ENCODE assay signal across 21 mouse cellular contexts in the genomic region with DNA sequence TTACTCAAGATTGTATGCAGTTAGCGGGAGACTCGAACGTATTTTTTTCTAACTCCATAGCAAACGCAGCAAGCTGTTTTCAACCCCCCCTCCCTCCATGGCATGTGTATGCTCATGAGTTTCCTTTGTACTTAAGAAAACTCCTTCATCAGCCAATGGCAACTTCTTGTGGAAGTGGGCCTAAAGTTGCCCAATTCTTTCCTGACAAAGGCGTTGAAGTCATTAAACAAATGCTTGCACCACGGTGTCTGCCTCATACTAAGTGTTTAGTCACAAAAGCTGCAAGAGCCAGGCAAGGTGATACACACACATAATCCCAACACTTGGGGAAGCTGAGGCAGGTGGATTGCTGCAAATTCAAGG. TPM values are rescaled to one million over a fixed set of nuclear protein-coding genes. Genes with fewer than 3 reads are reported as not detected.
DNase-seq lines count a peak whose midpoint lies in the region; ATAC-seq and TF ChIP-seq lines count a peak whose summit lies in the region.
"Had no signal": no experiment of that assay in that cellular context is flagged by ENCODE, and none has a peak within 500 bp of the region (broad histone marks: within the 10 kb centered on the region; RNA-seq: fewer than 3 reads in every experiment).

No protein-coding gene starts in this region.

- no peak overlapping the region for H3K9ac ChIP-seq in lung, postnatal 0 days (replicated peaks; ENCODE audit: low read depth)
- peak overlapping the region; percentile 10; the same call in 1 of the 2 replicates for H3K9ac ChIP-seq in embryonic facial prominence, embryonic 14.5 days (ENCODE audit: low read depth, low read length)
- H3K9ac ChIP-seq in limb, embryonic 15.5 days, result no peak overlapping the region
- no peak overlapping the region for H3K9ac ChIP-seq in kidney, embryonic 14.5 days (ENCODE audit: low read depth, low read length)
- H3K9ac ChIP-seq: limb, embryonic 12.5 days; liver, embryonic 15.5 days had no signal

- H3K36me3 ChIP-seq in lung, postnatal 0 days (ENCODE audit: insufficient read depth, low read length), result no peaks in the 10 kb centered on the region
- 0 out of 2 replicates have a peak, but pooled peaks cover 2% of the 10 kb centered on the region for H3K36me3 ChIP-seq in embryonic facial prominence, embryonic 14.5 days (ENCODE audit: control insufficient read depth, insufficient read depth, low read length)
- H3K36me3 ChIP-seq in limb, embryonic 15.5 days, result 0 out of 2 replicates have a peak, but pooled peaks cover 5% of the 10 kb centered on the region
- peaks cover 8% of the 10 kb centered on the region for H3K36me3 ChIP-seq in kidney, embryonic 14.5 days (ENCODE audit: control insufficient read depth, insufficient read depth, low read length)

- H3K27me3 ChIP-seq in lung, postnatal 0 days (replicated peaks; ENCODE audit: insufficient read depth, low read length), result no peaks in the 10 kb centered on the region
- no peaks in the 10 kb centered on the region for H3K27me3 ChIP-seq in embryonic facial prominence, embryonic 14.5 days (replicated peaks; ENCODE audit: control insufficient read depth, insufficient read depth, low read length)
- H3K27me3 ChIP-seq in limb, embryonic 15.5 days, result no peaks in the 10 kb centered on the region
- H3K27me3 ChIP-seq in kidney, embryonic 14.5 days (ENCODE audit: control insufficient read depth, insufficient read depth, low read length), result no peaks in the 10 kb centered on the region
- H3K27me3 ChIP-seq: limb, embryonic 12.5 days; neural tube, embryonic 12.5 days had no signal

- no peak overlapping the region for H3K27ac ChIP-seq in lung, postnatal 0 days (ENCODE audit: low read length)
- H3K27ac ChIP-seq in embryonic facial prominence, embryonic 14.5 days (replicated peaks; ENCODE audit: low read depth, low read length), result peak overlapping the region; percentile 86
- peak overlapping the region; percentile 82 for H3K27ac ChIP-seq in limb, embryonic 15.5 days
- H3K27ac ChIP-seq in kidney, embryonic 14.5 days (ENCODE audit: low read depth, low read length), result no peak overlapping the region
- H3K27ac ChIP-seq: limb, embryonic 12.5 days; liver, embryonic 15.5 days; neural tube, embryonic 12.5 days had no signal

- H3K9me3 ChIP-seq in lung, postnatal 0 days (ENCODE audit: low read length), result no peaks in the 10 kb centered on the region
- H3K9me3 ChIP-seq in embryonic facial prominence, embryonic 14.5 days (ENCODE audit: control insufficient read depth, low read length), result no peaks in the 10 kb centered on the region
- H3K9me3 ChIP-seq in limb, embryonic 15.5 days, result no peaks in the 10 kb centered on the region
- H3K9me3 ChIP-seq in kidney, embryonic 14.5 days (ENCODE audit: control insufficient read depth, low read length), result no peaks in the 10 kb centered on the region
- H3K9me3 ChIP-seq: limb, embryonic 12.5 days; liver, embryonic 15.5 days; neural tube, embryonic 12.5 days had no signal

- no peak overlapping the region for H3K4me2 ChIP-seq in lung, postnatal 0 days (replicated peaks; ENCODE audit: low read depth, low read length)
- peak overlapping the region; percentile 56 for H3K4me2 ChIP-seq in embryonic facial prominence, embryonic 14.5 days (ENCODE audit: low read depth, low read length)
- no peak overlapping the region for H3K4me2 ChIP-seq in limb, embryonic 15.5 days
- H3K4me2 ChIP-seq in kidney, embryonic 14.5 days (replicated peaks; ENCODE audit: low read depth, low read length), result no peak overlapping the region
- H3K4me2 ChIP-seq: liver, embryonic 15.5 days had no signal

- H3K4me3 ChIP-seq in lung, postnatal 0 days (ENCODE audit: low read depth, low read length), result no peak overlapping the region
- no peak overlapping the region for H3K4me3 ChIP-seq in embryonic facial prominence, embryonic 14.5 days (ENCODE audit: low read depth, low read length)
- no peak overlapping the region for H3K4me3 ChIP-seq in limb, embryonic 15.5 days
- no peak overlapping the region for H3K4me3 ChIP-seq in kidney, embryonic 14.5 days (ENCODE audit: low read length)
- H3K4me3 ChIP-seq: layer of hippocampus, adult 2 months; liver, embryonic 15.5 days; neural tube, embryonic 12.5 days had no signal

- ATAC-seq in lung, postnatal 0 days, result peak; percentile 15
- no peak for ATAC-seq in embryonic facial prominence, embryonic 14.5 days (ENCODE audit: low read depth)
- no peak for ATAC-seq in limb, embryonic 15.5 days (ENCODE audit: insufficient number of reproducible peaks, low FRiP score, low TSS enrichment, low read depth)
- ATAC-seq in kidney, embryonic 14.5 days (ENCODE audit: low FRiP score, low TSS enrichment), result no peak
- ATAC-seq: inflammation-experienced regulatory T-cells, adult 6 months had no signal

- no peak for TF ChIP-seq CTCF in lung, postnatal 0 days (IDR thresholded peaks at IDR 0.05)

- 46% methylated on average over 6 of the region's 6 CpGs for WGBS in lung, postnatal 0 days
- WGBS in embryonic facial prominence, embryonic 14.5 days, result 49% methylated on average over 6 of the region's 6 CpGs
- 66% methylated on average over 6 of the region's 6 CpGs for WGBS in limb, embryonic 15.5 days
- 86% methylated on average over 6 of the region's 6 CpGs for WGBS in kidney, embryonic 14.5 days

- TF ChIP-seq EP300 in lung, postnatal 0 days (IDR thresholded peaks at IDR 0.05), result no peak

- DNase-seq in lung, postnatal 0 days (ENCODE audit: low spot score), result peak; percentile 71
- DNase-seq in lung, postnatal 25 days (ENCODE audit: low spot score), result no peak
- DNase-seq in embryonic facial prominence, embryonic 14.5 days (ENCODE audit: low spot score), result no peak
- no peak for DNase-seq in spleen, adult 12 weeks (ENCODE audit: low spot score)
- DNase-seq in gastrocnemius, postnatal 10 days, result no peak
- DNase-seq: adrenal gland, adult 2 months; cerebellum, postnatal 14 days; forebrain, postnatal 0 days; heart, adult 11 months; heart, postnatal 4 days; kidney, postnatal 10 days; right cerebral cortex, postnatal 14 days; thymus, adult 2 months had no signal

- H3K4me1 ChIP-seq in lung, postnatal 0 days (ENCODE audit: insufficient read depth, low read depth, low read length), result peaks cover 8% of the 10 kb centered on the region
- peaks cover 16% of the 10 kb centered on the region; the same call in 1 of the 2 replicates for H3K4me1 ChIP-seq in embryonic facial prominence, embryonic 14.5 days (ENCODE audit: control insufficient read depth, insufficient read depth, low read length)
- peaks cover 35% of the 10 kb centered on the region for H3K4me1 ChIP-seq in limb, embryonic 15.5 days
- H3K4me1 ChIP-seq in kidney, embryonic 14.5 days (ENCODE audit: control insufficient read depth, insufficient read depth, low read length), result peaks cover 5% of the 10 kb centered on the region; the same call in 1 of the 2 replicates

RNA-seq across cellular contexts. Expression of gene BC030867, which starts 2.4 kb away (rescaled TPM):
- polyA plus RNA-seq in lung, postnatal 0 days (2015; fragmentation: Nextera tagmentation; extraction: Ambion mirVana), result 0.88 and 1.3 TPM in 2 replicates
- polyA plus RNA-seq in embryonic facial prominence, embryonic 14.5 days (2014; fragmentation: Nextera tagmentation; extraction: Ambion mirVana), result 11.7 and 12.6 TPM in 2 replicates
- 13.0 and 13.8 TPM in 2 replicates for polyA plus RNA-seq in limb, embryonic 15.5 days (2015; fragmentation: Nextera tagmentation; extraction: Ambion mirVana)
- total RNA-seq in gastrocnemius, postnatal 10 days (2021), result 1 to 10 TPM in 1 of 2 experiments, under 1 TPM in 1; 0.99 to 1.2 TPM
- 18.2 and 22.9 TPM in 2 replicates for polyA plus RNA-seq in kidney, embryonic 14.5 days (2014; fragmentation: Nextera tagmentation; extraction: Ambion mirVana)
- total RNA-seq: gastrocnemius, adult 18-20 months had no signal

RNA-seq across cellular contexts. Expression of gene Hdac5, which starts 16.3 kb away (rescaled TPM):
- polyA plus RNA-seq in lung, postnatal 0 days (2015; fragmentation: Nextera tagmentation; extraction: Ambion mirVana), result 65.6 and 79.0 TPM in 2 replicates
- polyA plus RNA-seq in embryonic facial prominence, embryonic 14.5 days (2014; fragmentation: Nextera tagmentation; extraction: Ambion mirVana), result 44.0 and 47.2 TPM in 2 replicates
- polyA plus RNA-seq in limb, embryonic 15.5 days (2015; fragmentation: Nextera tagmentation; extraction: Ambion mirVana), result 94.1 and 96.7 TPM in 2 replicates
- total RNA-seq in gastrocnemius, postnatal 10 days (2021), result 10 to 100 TPM; 68.5 to 86.9 TPM
- polyA plus RNA-seq in kidney, embryonic 14.5 days (2014; fragmentation: Nextera tagmentation; extraction: Ambion mirVana), result 21.6 and 29.1 TPM in 2 replicates

RNA-seq across cellular contexts. Expression of gene Asb16, which starts 22.3 kb away (rescaled TPM):
- not detected in 2 replicates for polyA plus RNA-seq in lung, postnatal 0 days (2015; fragmentation: Nextera tagmentation; extraction: Ambion mirVana)
- 0.25 and 0.33 TPM in 2 replicates for polyA plus RNA-seq in embryonic facial prominence, embryonic 14.5 days (2014; fragmentation: Nextera tagmentation; extraction: Ambion mirVana)
- polyA plus RNA-seq in limb, embryonic 15.5 days (2015; fragmentation: Nextera tagmentation; extraction: Ambion mirVana), result 0.20 and 0.24 TPM in 2 replicates
- 10 to 100 TPM; 48.7 to 54.4 TPM for total RNA-seq in gastrocnemius, postnatal 10 days (2021)
- 0.09 TPM in 1 of 2 replicates, not detected in the other for polyA plus RNA-seq in kidney, embryonic 14.5 days (2014; fragmentation: Nextera tagmentation; extraction: Ambion mirVana)
- polyA plus RNA-seq: forebrain, postnatal 0 days; inflammation-experienced regulatory T-cells, adult 6 months; neural tube, embryonic 12.5 days had no signal

RNA-seq across cellular contexts. Expression of gene Tmub2, which starts 38.5 kb away (rescaled TPM):
- polyA plus RNA-seq in lung, postnatal 0 days (2015; fragmentation: Nextera tagmentation; extraction: Ambion mirVana), result 46.1 and 47.4 TPM in 2 replicates
- 49.8 and 55.9 TPM in 2 replicates for polyA plus RNA-seq in embryonic facial prominence, embryonic 14.5 days (2014; fragmentation: Nextera tagmentation; extraction: Ambion mirVana)
- 53.4 and 53.9 TPM in 2 replicates for polyA plus RNA-seq in limb, embryonic 15.5 days (2015; fragmentation: Nextera tagmentation; extraction: Ambion mirVana)
- total RNA-seq in gastrocnemius, postnatal 10 days (2021), result 10 to 100 TPM; 15.7 to 18.9 TPM
- 41.6 and 54.2 TPM in 2 replicates for polyA plus RNA-seq in kidney, embryonic 14.5 days (2014; fragmentation: Nextera tagmentation; extraction: Ambion mirVana)

RNA-seq across cellular contexts. Expression of gene Atxn7l3, which starts 50.2 kb away (rescaled TPM):
- polyA plus RNA-seq in lung, postnatal 0 days (2015; fragmentation: Nextera tagmentation; extraction: Ambion mirVana), result 9.6 and 10.2 TPM in 2 replicates
- polyA plus RNA-seq in embryonic facial prominence, embryonic 14.5 days (2014; fragmentation: Nextera tagmentation; extraction: Ambion mirVana), result 19.5 and 20.8 TPM in 2 replicates
- 15.0 and 18.0 TPM in 2 replicates for polyA plus RNA-seq in limb, embryonic 15.5 days (2015; fragmentation: Nextera tagmentation; extraction: Ambion mirVana)
- total RNA-seq in gastrocnemius, postnatal 10 days (2021), result 10 to 100 TPM; 20.8 to 25.5 TPM
- 15.2 and 18.6 TPM in 2 replicates for polyA plus RNA-seq in kidney, embryonic 14.5 days (2014; fragmentation: Nextera tagmentation; extraction: Ambion mirVana)

Comparison
In these comparisons a context has a peak if more than half of its experiments do, and no peak if none do; other contexts are left out.
1. H3K27ac ChIP-seq: peak in embryonic facial prominence, embryonic 14.5 days (single experiment) and limb, embryonic 15.5 days (single experiment); none in lung, postnatal 0 days (single experiment) and kidney, embryonic 14.5 days (single experiment).